Mouse (Mus musculus) left cerebral cortex, adult 18-20 months (tissue): ENCODE results near the gene Trmt61a. TPM values are rescaled to one million over a fixed set of nuclear protein-coding genes. Genes with fewer than 3 reads are reported as not detected.

Source experiments
- DNase-seq, 2 experiments: peaks; one replicate each; pipeline ENCODE4 v3.0.0; 2021 to 2022; ENCODE audit warnings: low spot score in 2 of 2, mixed read lengths in 1 of 2
- total RNA-seq, 2 experiments: library from RNA; stranded (reverse); gene quantifications; 2 replicates each; pipeline ENCODE4 v1.2.3; 2021

The Trmt61a gene
- total RNA-seq, 2 experiments from 2014 or later = 15.5 to 21.0 TPM

GRCm38 (mm10) chr12:111725338-111726121 lies 47.6 kb downstream of the Trmt61a start:
- peak; percentile 25 to 48 for DNase-seq

GRCm38 (mm10) chr12:111726122-111726463 lies 48.2 kb downstream of the Trmt61a start:
- DNase-seq = peak; percentile 51 to 65

GRCm38 (mm10) chr12:111727956-111728355 lies 50.1 kb downstream of the Trmt61a start:
- no peak for DNase-seq

- DNase-seq = peak; percentile 88 to 91
These were observed 54.2 kb downstream of the Trmt61a start for GRCm38 (mm10) chr12:111731822-111732807.

- DNase-seq = no peak
These were observed 55.0 kb downstream of the Trmt61a start for GRCm38 (mm10) chr12:111732921-111733320.

Other genes starting within 250 kb of the Trmt61a start
- 1 to 10 TPM in 1 of 2 experiments, under 1 TPM in 1; 0.51 to 1.0 TPM for gene Tnfaip2, start 235.6 kb upstream of the Trmt61a start, total RNA-seq
- 1 to 10 TPM; 3.4 to 5.0 TPM for gene Gm266, start 192.3 kb upstream of the Trmt61a start, total RNA-seq
- 100 to 1,000 TPM; 247 to 250 TPM for gene Eif5, start 140.1 kb upstream of the Trmt61a start, total RNA-seq
- 10 to 100 TPM; 82.9 to 94.5 TPM for gene Mark3, start 103.6 kb upstream of the Trmt61a start, total RNA-seq
- gene Ckb, start 5.8 kb upstream of the Trmt61a start, total RNA-seq = 1,000 to 10,000 TPM; 1,960 to 1,962 TPM
- 10 to 100 TPM; 61.7 to 62.1 TPM for gene Bag5, start 35.2 kb downstream of the Trmt61a start, total RNA-seq
- 10 to 100 TPM; 36.6 to 39.1 TPM for gene Apopt1, start 35.2 kb downstream of the Trmt61a start, total RNA-seq
- 100 to 1,000 TPM; 794 to 814 TPM for gene Klc1, start 80.7 kb downstream of the Trmt61a start, total RNA-seq
- 1 to 10 TPM; 3.6 to 4.9 TPM for gene Xrcc3, start 135.8 kb downstream of the Trmt61a start, total RNA-seq
- 10 to 100 TPM; 20.7 to 21.1 TPM for gene Zfyve21, start 136.1 kb downstream of the Trmt61a start, total RNA-seq
- gene Ppp1r13b, start 230.0 kb downstream of the Trmt61a start, total RNA-seq = 10 to 100 TPM; 58.8 to 67.3 TPM